Mouse (Mus musculus): ENCODE data around the gene Inf2.

- TF ChIP-seq CTCF (IDR thresholded peaks at IDR 0.05; ENCODE audit: extremely low read depth, insufficient read length, insufficient replicate concordance, low read depth, low read length) = no peak
- TF ChIP-seq POLR2A (IDR thresholded peaks at IDR 0.05; ENCODE audit: low read depth, low read length) = no peak
These were observed 1.2 kb upstream of the Inf2 start for GRCm38 (mm10) chr12:112587125-112588124.

Measured in small intestine, adult 2 months (tissue).